Mouse (Mus musculus) neutrophil, adult 65 days (primary cell): ENCODE measurements around the gene Upf1. TPM values are rescaled to one million over a fixed set of nuclear protein-coding genes. Genes with fewer than 3 reads are reported as not detected.

Source experiments
- total RNA-seq: library from RNA; stranded (reverse); gene quantifications from 2 replicates; pipeline ENCODE4 v1.2.4, GENCODE M21; 2023

Upf1 gene
- 47.2 and 53.6 TPM in 2 replicates for total RNA-seq

GRCm38 (mm10) chr8:70353194-70353817 lies at the start of gene Upf1:
TSS of gene Upf1 (minus strand) at chr8:70353278.

DNA sequence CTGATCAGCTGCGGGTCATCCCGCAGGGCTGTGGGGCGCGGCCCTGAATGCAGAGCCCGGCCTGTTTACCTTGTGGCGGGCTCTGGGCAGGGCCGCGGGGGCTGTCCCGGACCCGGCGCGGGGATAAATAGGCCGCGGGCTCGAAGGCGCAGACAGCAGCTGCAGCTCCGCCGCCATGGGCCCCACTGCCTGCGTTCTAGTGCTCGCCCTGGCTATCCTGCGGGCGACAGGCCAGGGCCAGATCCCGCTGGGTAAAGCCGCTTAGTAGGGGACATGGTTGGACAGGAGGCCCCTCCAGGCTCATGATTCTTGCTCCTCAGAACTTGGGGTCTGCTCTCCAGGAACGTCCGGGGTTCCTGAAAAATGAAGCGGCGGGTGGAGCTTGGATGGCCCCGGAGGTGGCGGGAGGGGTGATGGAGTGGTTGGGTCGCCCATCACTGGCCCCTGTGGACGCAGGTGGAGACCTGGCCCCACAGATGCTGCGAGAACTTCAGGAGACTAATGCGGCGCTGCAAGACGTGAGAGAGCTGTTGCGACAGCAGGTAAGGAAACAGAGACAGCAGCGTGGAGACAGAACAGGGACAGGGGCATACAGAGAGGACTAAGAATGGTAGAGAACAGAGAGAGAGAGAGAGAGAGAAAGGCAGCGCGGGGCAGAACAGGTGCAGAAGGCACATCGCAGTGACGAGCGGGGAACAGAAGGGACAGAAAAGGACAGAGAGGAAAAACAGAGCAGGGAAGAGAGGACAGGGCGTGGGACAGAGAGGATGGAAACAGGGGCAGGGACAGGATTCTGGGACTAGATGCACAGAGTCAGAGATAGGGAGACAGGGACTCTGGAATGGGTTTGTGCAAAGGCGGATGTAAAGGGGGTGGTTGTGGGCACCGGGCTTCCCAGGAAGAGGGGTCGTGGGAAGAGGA lies 20.6 kb upstream of the Upf1 start, which contains the start of gene Comp:
TSS of gene Comp (plus strand) at position 162 of the 921 bp plus-strand sequence.

DNA sequence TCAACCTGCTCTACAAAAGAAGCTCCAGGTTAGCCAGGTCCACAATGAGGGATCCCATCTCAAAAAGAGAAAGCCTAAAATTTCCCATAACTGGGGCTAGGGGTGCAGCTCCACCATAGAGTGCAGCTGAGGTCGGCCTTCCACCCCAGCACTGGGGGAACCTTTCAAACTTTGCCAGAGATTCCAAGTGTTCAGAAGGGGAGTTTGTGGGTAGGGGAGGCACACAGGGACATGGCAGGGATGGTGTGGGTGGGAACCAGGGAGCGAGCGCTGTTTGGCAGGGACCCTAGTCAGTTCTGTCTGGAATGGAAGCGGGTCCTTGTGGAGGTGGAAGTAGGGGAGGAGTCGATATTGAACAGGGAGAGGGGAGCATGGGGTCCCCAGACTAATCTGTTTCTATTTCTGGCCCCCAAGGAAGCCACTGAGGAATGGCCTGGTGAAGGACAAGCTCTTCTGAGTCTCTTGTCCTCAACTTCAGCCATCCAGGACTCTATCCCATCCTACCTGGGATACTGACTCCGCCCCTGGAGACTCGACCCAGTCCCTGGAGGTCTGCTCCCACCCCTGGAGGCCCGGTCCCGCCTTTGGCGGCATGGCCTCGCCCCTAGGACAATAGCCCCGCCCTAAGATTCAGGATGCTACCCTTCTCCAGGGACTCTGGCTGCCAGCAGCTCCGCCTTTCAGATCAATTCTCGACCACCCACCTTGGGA lies 23.8 kb downstream of the Upf1 start, which contains the start of gene Gdf1:
TSS of gene Gdf1 (plus strand) at position 694 of the 711 bp plus-strand sequence.

DNA sequence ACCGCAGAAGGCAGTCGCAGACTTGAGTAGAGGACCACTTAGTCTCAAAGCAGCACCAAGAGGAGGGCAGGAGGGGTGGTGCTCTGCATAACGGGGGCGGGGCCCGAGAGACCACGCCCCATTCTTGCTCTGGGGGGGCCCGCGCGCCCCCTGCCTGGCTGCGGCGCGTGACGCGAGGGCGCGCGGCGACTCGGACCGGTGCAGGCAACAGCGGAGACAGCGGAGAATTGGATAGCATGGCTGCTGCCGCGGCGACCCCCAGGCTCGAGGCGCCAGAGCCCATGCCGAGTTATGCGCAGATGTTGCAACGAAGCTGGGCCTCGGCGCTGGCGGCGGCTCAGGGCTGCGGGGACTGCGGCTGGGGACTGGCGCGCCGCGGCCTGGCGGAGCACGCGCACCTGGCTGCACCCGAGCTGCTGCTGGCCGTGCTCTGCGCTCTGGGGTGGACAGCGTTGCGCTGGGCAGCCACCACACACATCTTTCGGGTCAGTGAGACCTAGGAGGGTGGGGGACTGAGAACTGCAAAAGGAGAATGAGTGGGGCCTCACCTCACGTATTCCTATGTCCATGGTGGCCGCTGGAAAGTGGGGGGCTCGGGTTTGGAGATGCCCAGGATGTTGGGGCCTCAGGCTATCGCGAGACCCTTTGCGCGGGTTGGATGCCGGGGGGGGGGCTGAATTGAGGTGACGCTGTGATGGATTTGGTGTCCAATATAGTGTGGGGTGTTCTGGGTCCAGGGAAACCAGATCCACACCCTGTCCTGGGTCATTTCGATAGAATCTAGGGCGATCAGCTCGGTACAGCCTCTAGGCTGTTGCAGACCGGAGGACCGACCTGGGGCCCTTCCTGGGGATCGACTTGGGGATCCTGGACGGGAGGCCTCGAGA lies 37.2 kb downstream of the Upf1 start, which contains the start of gene Cers1:
TSS of gene Cers1 (plus strand) at position 152 of the 887 bp plus-strand sequence.

DNA sequence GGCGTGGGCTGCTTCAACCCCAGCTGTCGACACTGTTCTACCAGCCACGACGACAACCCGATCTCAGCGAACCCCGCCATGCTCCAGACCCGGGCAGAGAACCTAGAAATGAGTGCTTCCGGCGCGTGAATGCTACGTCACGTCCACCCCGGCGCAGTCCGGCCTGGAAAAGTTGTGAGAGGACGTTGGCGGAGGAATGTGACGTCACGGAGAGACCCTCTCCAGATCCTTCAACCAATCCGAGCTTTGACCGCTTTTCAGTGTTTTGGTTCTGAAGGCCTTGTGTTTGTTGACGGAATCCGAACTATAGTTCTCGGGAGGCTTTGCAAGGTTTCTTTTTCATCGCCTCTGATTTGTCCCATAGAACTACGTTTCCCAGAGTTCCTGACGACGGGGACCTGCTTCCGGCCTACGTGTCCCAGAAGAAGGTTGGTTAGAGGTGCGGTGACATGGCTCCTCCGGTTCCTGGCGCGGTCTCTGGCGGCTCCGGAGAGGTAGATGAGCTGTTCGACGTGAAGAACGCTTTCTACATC lies 50.7 kb downstream of the Upf1 start, which contains the start of the genes Ddx49 and Cope:
TSS of gene Ddx49 (minus strand) at position 132 of the 533 bp plus-strand sequence.
TSS of gene Cope (plus strand) at position 161 of the 533 bp plus-strand sequence.

GRCm38 (mm10) chr8:70282603-70283135 lies 70.4 kb downstream of the Upf1 start, which contains the start of gene Homer3:
TSS of gene Homer3 (plus strand) at chr8:70282827.

Other genes starting within 250 kb of the Upf1 start
- gene Ncan, start 232.4 kb downstream of the Upf1 start, total RNA-seq: not detected in 2 replicates
- 7.5 and 11.2 TPM in 2 replicates for gene Nr2c2ap, start 221.9 kb downstream of the Upf1 start, total RNA-seq
- 11.2 and 13.5 TPM in 2 replicates for gene Rfxank, start 214.1 kb downstream of the Upf1 start, total RNA-seq
- gene Borcs8, start 213.8 kb downstream of the Upf1 start, total RNA-seq: 27.0 and 35.6 TPM in 2 replicates
- gene Mef2b, start 213.6 kb downstream of the Upf1 start, total RNA-seq: 0.95 and 1.1 TPM in 2 replicates
- 13.4 and 23.3 TPM in 2 replicates for gene Tmem161a, start 180.9 kb downstream of the Upf1 start, total RNA-seq
- 1.9 and 2.1 TPM in 2 replicates for gene Slc25a42, start 141.0 kb downstream of the Upf1 start, total RNA-seq
- 24.1 and 36.4 TPM in 2 replicates for gene Sugp2, start 119.1 kb downstream of the Upf1 start, total RNA-seq
- gene Armc6, start 118.8 kb downstream of the Upf1 start, total RNA-seq: 3.1 and 3.7 TPM in 2 replicates
- 7.0 and 8.6 TPM in 2 replicates for gene Homer3, start 70.5 kb downstream of the Upf1 start, total RNA-seq
- gene Ddx49, start 50.8 kb downstream of the Upf1 start, total RNA-seq: 25.3 and 36.1 TPM in 2 replicates
- gene Cope, start 50.8 kb downstream of the Upf1 start, total RNA-seq: 80.2 and 91.6 TPM in 2 replicates
- gene Cers1, start 37.5 kb downstream of the Upf1 start, total RNA-seq: not detected in 2 replicates
- gene Gdf1, start 23.5 kb downstream of the Upf1 start, total RNA-seq: not detected in 2 replicates
- gene Comp, start 20.3 kb upstream of the Upf1 start, total RNA-seq: 0.19 TPM in 1 of 2 replicates, not detected in the other
- gene Crtc1, start 86.3 kb upstream of the Upf1 start, total RNA-seq: 3.2 and 9.3 TPM in 2 replicates
- gene Klhl26, start 123.7 kb upstream of the Upf1 start, total RNA-seq: 1.6 and 1.9 TPM in 2 replicates
- gene Tmem59l, start 134.1 kb upstream of the Upf1 start, total RNA-seq: not detected in 2 replicates
- gene Crlf1, start 139.9 kb upstream of the Upf1 start, total RNA-seq: 0.57 TPM in 1 of 2 replicates, not detected in the other
- 28.1 and 40.0 TPM in 2 replicates for gene Rex1bd, start 153.5 kb upstream of the Upf1 start, total RNA-seq
- 559 and 837 TPM in 2 replicates for gene Uba52, start 157.5 kb upstream of the Upf1 start, total RNA-seq
- gene Fkbp8, start 174.4 kb upstream of the Upf1 start, total RNA-seq: 162 and 198 TPM in 2 replicates
- 29.8 and 33.9 TPM in 2 replicates for gene Kxd1, start 174.7 kb upstream of the Upf1 start, total RNA-seq
- 64.2 and 80.9 TPM in 2 replicates for gene Ell, start 186.2 kb upstream of the Upf1 start, total RNA-seq
- 36.8 and 37.0 TPM in 2 replicates for gene Isyna1, start 241.1 kb upstream of the Upf1 start, total RNA-seq